Mouse (Mus musculus) stomach, embryonic 16.5 days (tissue): ENCODE data around the gene Csgalnact2. TPM values are rescaled to one million over a fixed set of nuclear protein-coding genes. Genes with fewer than 3 reads are reported as not detected.

ENCODE experiments used
- ATAC-seq: fragments of 200-750 bp; cut with Nextera tagmentation; 2 replicates; pipeline ENCODE4 v1.8.0; 2017; ENCODE audit warnings: moderate number of reproducible peaks, moderate TSS enrichment; ENCODE audit not compliant: insufficient read depth, low FRiP score
- H3K27ac ChIP-seq: fragments of 300-500 bp; sonication (generic); 2 replicates; pipeline ENCODE4 v1.5.1; 2014; ENCODE audit warnings: low read length
- H3K27me3 ChIP-seq: fragments of 300-500 bp; sonication (generic); 2 replicates; pipeline ENCODE4 v1.6.1; 2014; ENCODE audit warnings: low read length, control low read depth, mixed read lengths; ENCODE audit not compliant: control insufficient read depth, insufficient read depth
- H3K36me3 ChIP-seq: fragments of 300-500 bp; sonication (generic); 2 replicates; pipeline ENCODE4 v1.6.1; 2014; ENCODE audit warnings: low read length; ENCODE audit not compliant: control insufficient read depth, insufficient read depth
- H3K4me1 ChIP-seq: fragments of 300-500 bp; sonication (generic); 2 replicates; pipeline ENCODE4 v1.6.1; 2014; ENCODE audit warnings: low read length, control low read depth, mixed read lengths; ENCODE audit not compliant: control insufficient read depth, insufficient read depth
- H3K4me2 ChIP-seq: fragments of 300-500 bp; sonication (generic); 2 replicates; pipeline ENCODE4 v1.6.1; 2014; ENCODE audit warnings: low read depth, low read length, mixed read lengths
- H3K4me3 ChIP-seq: fragments of 300-500 bp; sonication (generic); replicated peaks from 2 replicates; pipeline ENCODE4 v1.5.1; 2014; ENCODE audit warnings: mild to moderate bottlenecking, low read length
- H3K9ac ChIP-seq: fragments of 300-500 bp; sonication (generic); 2 replicates; pipeline ENCODE4 v1.6.1; 2014; ENCODE audit warnings: low read length
- H3K9me3 ChIP-seq: fragments of 300-500 bp; sonication (generic); replicated peaks from 2 replicates; pipeline ENCODE4 v1.6.1; 2016; ENCODE audit warnings: low read length, control low read depth; ENCODE audit not compliant: control insufficient read depth
- WGBS: fragments of 180-500 bp; shearing (Covaris S2); extraction: QIAGEN DNeasy Blood & Tissue Kit; methylation state at CpG from one replicate; pipeline ENCODE4 v1.1.7; 2014; 5-methylcytosine and 5-hydroxymethylcytosine counted together
- microRNA-seq: library from miRNA; unstranded; fragments of <30 nt; microRNA quantifications from one replicate; pipeline ENCODE4, GENCODE M21; 2016
- polyA plus RNA-seq: library from polyadenylated mRNA; unstranded; fragments of >200 nt; fragmentation: Nextera tagmentation; extraction: Ambion mirVana; gene quantifications from 2 replicates; pipeline ENCODE4 v1.2.1, GENCODE M21; 2015

Gene Csgalnact2
- polyA plus RNA-seq, 1 experiment from 2014 or later, result 16.8 TPM

GRCm38 (mm10) chr6:118064968-118065530, 73.9 kb downstream of the Csgalnact2 start:
- peaks cover 20% of the 10 kb centered on the region for H3K4me1 ChIP-seq
- WGBS, result 13% methylated on average over 7 of the region's 7 CpGs
- H3K4me3 ChIP-seq, result no peak overlapping the region
- H3K9ac ChIP-seq, result no peak overlapping the region
- no peak overlapping the region for H3K27ac ChIP-seq
- peaks cover 5% of the 10 kb centered on the region; the same call in 1 of the 2 replicates for H3K27me3 ChIP-seq
- H3K36me3 ChIP-seq, result no peaks in the 10 kb centered on the region
- no peaks in the 10 kb centered on the region for H3K9me3 ChIP-seq
- no peak for ATAC-seq
- H3K4me2 ChIP-seq, result no peak overlapping the region

- H3K4me1 ChIP-seq, result peaks cover 20% of the 10 kb centered on the region
- no peaks in the 10 kb centered on the region for H3K36me3 ChIP-seq
- no peak overlapping the region for H3K4me2 ChIP-seq
- no peaks in the 10 kb centered on the region for H3K9me3 ChIP-seq
- no peak overlapping the region for H3K27ac ChIP-seq
- 72% methylated on average over 5 of the region's 5 CpGs for WGBS
- no peak overlapping the region for H3K4me3 ChIP-seq
- peaks cover 5% of the 10 kb centered on the region; the same call in 1 of the 2 replicates for H3K27me3 ChIP-seq
- no peak overlapping the region for H3K9ac ChIP-seq
- ATAC-seq, result no peak
Measured at GRCm38 (mm10) chr6:118063266-118063665, 75.7 kb downstream of the Csgalnact2 start.

- Histone ChIP-seq H3K36me3 (no peaks in the 10 kb centered on the region), H3K4me3 (no peak overlapping the region), H3K9me3 (no peaks in the 10 kb centered on the region), H3K27ac (no peak overlapping the region), H3K9ac (no peak overlapping the region), H3K27me3 (peaks cover 3% of the 10 kb centered on the region; the same call in 1 of the 2 replicates), H3K4me1 (peaks cover 10% of the 10 kb centered on the region), H3K4me2 (no peak overlapping the region)
- WGBS, result 91% methylated on average over 4 of the region's 4 CpGs
- ATAC-seq, result no peak
Measured at GRCm38 (mm10) chr6:118061266-118061665, 77.7 kb downstream of the Csgalnact2 start.

Small RNA genes within 50 kb of the gene (microRNA-seq; reads per million reads assigned to microRNA genes)
- gene Mir7044, result not detected

Other genes starting within 250 kb of the Csgalnact2 start
- 688 and 741 TPM in 2 replicates for gene Hnrnpf, start 238.8 kb downstream of the Csgalnact2 start, polyA plus RNA-seq
- 2.4 and 4.2 TPM in 2 replicates for gene Fxyd4, start 201.4 kb downstream of the Csgalnact2 start, polyA plus RNA-seq
- 0.39 and 0.72 TPM in 2 replicates for gene Rasgef1a, start 127.7 kb downstream of the Csgalnact2 start, polyA plus RNA-seq
- gene Ret, start 58.6 kb upstream of the Csgalnact2 start, polyA plus RNA-seq, result 11.9 and 13.1 TPM in 2 replicates